Mouse (Mus musculus) fibroblast of lung, adult 2 months (primary cell): Measurements from ENCODE around the gene Zmynd10.

Experiments
- DNase-seq: peaks from one replicate; pipeline ENCODE4 v3.0.0-alpha.2; 2011; ENCODE audit warnings: low read depth

Gene Zmynd10

DNA sequence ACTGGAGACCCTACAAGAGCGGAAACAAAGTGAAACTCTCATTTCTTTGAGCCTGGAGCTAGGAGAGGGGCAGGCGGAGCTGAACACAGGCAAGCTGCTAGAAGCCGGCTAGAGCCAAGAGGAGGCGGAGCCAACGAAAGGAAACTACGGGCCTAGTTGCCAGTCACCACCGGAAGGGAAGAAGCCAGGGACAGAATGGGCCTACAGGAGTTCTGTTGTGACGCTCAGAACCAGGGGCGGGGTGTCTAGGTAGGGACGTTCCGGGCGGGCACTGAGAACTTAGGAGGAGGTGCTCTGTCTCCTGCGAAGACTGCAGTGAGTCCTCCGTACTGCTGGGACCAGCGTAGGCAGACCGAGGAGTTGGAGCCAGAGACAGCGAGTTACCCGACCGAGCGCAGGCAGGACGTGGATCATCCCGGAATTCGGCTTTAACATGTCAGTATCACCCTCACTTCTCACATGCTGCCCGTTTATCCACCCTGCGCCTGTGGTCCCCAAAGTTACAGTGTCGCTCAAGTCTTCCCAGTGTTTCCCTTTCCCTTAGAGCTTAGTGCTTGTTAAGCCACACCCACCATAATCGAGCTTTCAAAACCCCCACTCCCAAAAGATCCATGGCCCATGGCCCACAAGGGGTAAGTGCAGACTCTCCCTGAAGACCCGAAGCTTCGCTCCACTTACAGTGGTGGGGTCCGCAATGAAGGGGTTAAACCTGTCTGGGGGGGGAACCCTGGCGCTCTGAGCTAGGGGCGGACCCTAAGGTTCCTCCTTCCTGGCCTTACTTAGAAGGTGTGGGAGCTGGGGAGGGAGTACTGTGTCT is 33.6 kb downstream of the Zmynd10 start, which contains the start of gene Hyal3:
Gene Hyal3, plus strand, starts transcription at position 318 of the 817 bp plus-strand sequence.
- peak; percentile 85 for DNase-seq

- no peak for DNase-seq
Observed at GRCm38 (mm10) chr9:107581584-107581983, 34.5 kb downstream of the Zmynd10 start.

DNA sequence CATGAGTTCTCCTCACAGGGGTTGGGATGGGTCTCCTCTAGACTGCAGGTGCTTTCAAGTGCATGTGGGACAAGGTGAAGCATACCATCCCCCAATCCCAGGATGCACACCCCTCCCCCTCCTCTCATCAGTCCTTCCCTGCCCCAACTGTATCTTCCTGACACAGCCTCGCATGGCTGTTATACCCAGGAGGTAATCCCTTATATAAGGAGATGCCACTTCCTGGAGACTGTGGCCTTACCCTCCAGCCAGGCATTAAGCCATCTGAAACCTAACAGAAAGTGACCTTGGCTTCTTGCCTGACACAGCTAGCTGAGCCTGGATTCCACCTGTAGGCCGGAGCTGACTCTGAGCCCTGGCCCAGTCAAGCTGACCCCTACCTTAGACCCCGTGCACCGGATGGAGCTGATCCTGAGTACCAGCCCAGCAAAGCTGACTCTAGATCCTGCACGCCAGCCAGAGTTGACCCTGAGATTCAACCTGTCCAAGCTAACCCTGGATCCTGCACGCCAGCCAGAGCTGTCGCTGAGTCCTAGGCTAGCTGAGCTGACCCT is 35.5 kb downstream of the Zmynd10 start:
- DNase-seq, result no peak

DNA sequence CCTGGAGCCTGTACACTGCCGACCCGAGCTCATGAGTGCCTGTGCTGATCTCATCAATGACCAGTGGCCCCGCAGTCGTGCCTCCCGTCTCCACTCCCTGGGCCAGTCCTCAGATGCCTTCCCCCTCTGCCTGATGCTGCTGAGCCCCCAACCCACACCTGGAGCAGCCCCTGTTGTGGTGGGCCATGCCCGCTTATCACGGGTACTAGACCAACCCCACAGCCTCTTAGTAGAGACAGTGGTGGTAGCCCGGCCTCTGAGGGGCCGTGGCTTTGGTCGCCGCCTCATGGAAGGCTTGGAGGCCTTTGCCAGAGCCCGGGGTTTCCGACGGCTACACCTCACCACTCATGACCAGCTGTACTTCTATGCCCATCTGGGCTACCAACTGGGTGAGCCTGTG is 36.1 kb downstream of the Zmynd10 start:
- no peak for DNase-seq

DNA sequence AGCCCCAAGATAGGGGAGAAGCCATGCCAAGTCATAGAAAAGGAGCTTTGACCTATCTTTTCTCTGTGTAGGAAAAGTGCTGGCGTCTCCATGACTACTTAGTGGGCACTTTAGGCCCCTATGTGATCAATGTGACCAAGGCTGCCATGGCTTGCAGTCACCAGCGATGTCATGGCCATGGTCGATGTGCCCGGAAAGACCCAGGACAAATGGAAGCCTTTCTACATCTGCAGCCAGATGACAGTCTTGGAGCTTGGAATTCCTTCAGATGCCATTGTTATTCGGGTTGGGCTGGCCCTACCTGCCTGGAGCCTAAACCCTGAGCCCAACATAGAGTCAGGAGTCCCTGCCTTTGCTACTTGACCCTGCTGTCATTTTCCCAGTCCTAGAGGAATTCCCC is 39.4 kb downstream of the Zmynd10 start:
- DNase-seq, result no peak

DNA sequence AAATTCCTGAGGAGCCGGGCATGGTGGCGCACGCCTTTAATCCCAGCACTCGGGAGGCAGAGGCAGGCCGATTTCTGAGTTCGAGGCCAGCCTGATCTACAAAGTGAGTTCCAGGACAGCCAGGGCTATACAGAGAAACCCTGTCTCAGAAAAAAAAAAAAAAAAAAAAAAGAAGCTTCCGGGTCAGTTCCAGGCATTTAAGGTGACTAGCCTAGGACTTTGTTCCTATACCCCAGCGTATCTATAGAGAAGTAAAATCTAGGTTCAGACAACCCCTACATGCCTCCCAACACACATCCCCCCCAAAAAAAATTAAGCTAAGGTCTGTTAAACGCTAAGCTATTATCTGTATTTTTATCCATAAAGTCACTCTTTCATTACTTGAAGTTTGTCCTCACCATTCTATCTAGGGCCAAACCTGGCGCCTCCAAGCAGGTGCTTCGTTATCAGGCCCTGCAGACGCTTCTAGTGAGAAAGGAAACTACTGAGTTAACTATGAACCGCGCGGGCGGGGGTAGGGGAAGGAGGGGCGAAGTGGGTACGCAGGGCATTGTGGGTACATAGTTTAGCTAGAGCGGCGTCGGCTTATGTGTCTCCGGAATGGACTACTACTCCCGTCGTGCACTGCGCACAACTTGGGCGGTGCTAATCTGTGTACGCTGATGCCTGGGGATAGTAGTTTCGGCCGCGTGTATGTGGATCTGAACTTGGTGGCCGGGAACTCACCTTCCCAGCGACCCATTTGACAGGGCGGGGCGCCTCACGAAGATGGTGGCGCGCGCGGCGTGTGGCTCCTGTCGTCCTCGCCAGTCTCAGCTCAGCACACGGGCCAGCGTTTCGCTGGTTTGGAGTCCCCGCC is 40.1 kb downstream of the Zmynd10 start, which contains the start of gene Ifrd2:
Gene Ifrd2, plus strand, starts transcription at position 669 of the 859 bp plus-strand sequence.
- peak; percentile 99 for DNase-seq

- DNase-seq, result no peak
Observed at GRCm38 (mm10) chr9:107587833-107588639, 40.9 kb downstream of the Zmynd10 start.

GRCm38 (mm10) chr9:107590058-107590772 is 43.1 kb downstream of the Zmynd10 start:
- no peak for DNase-seq

DNA sequence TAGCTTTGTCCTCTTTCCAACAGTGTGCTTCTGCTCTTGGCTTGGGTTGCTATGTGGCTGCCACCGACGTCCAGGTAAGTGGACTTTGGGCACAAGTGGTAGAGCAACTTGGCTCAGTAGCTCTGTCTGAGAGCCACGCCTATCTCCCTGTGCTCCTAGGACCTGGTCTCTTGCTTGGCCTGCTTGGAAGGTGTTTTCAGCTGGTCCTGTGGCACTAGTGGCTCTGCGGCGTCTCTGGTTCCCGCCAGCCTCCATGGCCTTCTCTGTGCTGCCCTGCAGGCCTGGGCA is 43.6 kb downstream of the Zmynd10 start:
- DNase-seq, result no peak

GRCm38 (mm10) chr9:107593101-107593976 is 46.2 kb downstream of the Zmynd10 start:
- no peak for DNase-seq

GRCm38 (mm10) chr9:107594281-107595062 is 47.4 kb downstream of the Zmynd10 start:
- no peak for DNase-seq

GRCm38 (mm10) chr9:107596619-107597569 is 49.8 kb downstream of the Zmynd10 start:
- no peak for DNase-seq

DNA sequence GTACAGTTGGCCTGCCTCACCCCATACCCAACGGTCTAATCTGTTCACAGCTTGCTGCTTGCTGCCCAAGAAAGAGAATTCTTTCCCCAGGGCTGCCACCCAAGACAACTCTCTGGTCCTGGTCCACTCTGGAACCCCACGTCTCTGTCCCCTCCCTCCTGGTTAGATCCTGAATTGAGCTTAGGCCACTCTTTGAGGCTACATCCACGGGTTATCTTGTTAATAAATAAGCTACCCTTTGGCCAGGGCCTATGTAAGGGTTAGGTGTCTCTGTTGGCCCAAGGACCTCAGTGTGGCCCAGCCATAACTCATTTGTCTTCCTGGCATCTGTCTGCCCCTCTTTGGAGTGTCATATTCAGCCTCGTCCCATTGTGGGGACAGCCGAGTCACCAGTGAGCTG is 51.3 kb downstream of the Zmynd10 start:
- DNase-seq, result no peak

GRCm38 (mm10) chr9:107599433-107599832 is 52.3 kb downstream of the Zmynd10 start:
- no peak for DNase-seq

DNA sequence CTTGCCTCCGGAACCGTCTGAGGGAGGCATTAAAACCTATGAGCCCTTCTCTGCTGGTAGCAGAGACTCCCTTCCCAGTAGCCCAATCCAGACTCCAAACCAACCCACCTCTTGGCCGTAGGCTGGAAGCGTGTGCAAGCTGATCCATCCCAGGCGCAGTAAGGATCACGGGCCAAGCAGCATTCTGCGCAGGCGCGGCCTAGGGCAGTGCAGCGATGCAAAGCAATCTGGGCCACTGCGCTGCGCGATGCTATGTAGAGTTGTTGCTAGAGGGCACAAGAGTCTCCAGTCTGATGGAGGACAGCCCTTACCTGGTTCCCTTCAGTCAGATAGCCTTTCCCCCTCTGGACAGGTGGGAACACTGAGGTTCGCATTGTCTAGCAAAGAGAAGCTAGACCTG is 52.7 kb downstream of the Zmynd10 start:
- no peak for DNase-seq

DNA sequence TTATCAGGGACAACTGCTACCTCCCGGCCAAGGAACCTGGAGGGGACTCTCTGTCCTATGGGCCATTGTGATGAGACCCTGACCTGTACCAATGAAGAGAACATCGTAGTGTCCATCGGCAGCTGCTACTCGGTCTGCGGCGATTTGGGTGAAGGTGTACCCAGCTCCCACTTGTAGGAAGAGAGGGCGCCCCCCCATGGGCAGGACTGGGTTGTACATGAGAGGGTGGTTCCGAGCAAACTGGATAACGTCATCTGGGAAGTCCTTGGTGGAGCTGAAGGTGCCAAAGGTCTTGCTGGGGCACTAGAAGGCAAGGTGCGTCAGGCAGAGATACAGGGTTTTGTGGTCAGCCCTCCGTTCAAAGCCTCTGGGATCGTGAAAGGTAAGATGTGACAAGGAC is 53.6 kb downstream of the Zmynd10 start:
- no peak for DNase-seq
